Mouse (Mus musculus): ENCODE measurements around the gene Wfikkn2.

Wfikkn2 gene

GRCm38 (mm10) chr11:94261585-94262370 lies 16.0 kb upstream of the Wfikkn2 start:
- no peak for DNase-seq

- no peak for DNase-seq
Observed at GRCm38 (mm10) chr11:94259814-94260213, 14.0 kb upstream of the Wfikkn2 start.

GRCm38 (mm10) chr11:94257987-94258386 lies 12.2 kb upstream of the Wfikkn2 start:
- DNase-seq: no peak

- DNase-seq: no peak
Observed at GRCm38 (mm10) chr11:94255733-94256132, 9.9 kb upstream of the Wfikkn2 start.

- DNase-seq: no peak
Observed at GRCm38 (mm10) chr11:94253691-94254090, 7.9 kb upstream of the Wfikkn2 start.

- DNase-seq: no peak
Observed at GRCm38 (mm10) chr11:94253156-94253555, 7.4 kb upstream of the Wfikkn2 start.

GRCm38 (mm10) chr11:94246789-94247061 lies 920 bp upstream of the Wfikkn2 start:
- DNase-seq: no peak

GRCm38 (mm10) chr11:94244385-94244784 lies 1.4 kb downstream of the Wfikkn2 start:
- DNase-seq: no peak

- DNase-seq: peak; percentile 46
Observed at GRCm38 (mm10) chr11:94243422-94244180, 2.2 kb downstream of the Wfikkn2 start.

- DNase-seq: peak; percentile 33
Observed at GRCm38 (mm10) chr11:94242760-94243421, 2.9 kb downstream of the Wfikkn2 start.

GRCm38 (mm10) chr11:94239706-94240105 lies 6.1 kb downstream of the Wfikkn2 start:
- DNase-seq: no peak

GRCm38 (mm10) chr11:94238786-94239185 lies 7.0 kb downstream of the Wfikkn2 start:
- DNase-seq: no peak

GRCm38 (mm10) chr11:94236074-94236473 lies 9.7 kb downstream of the Wfikkn2 start:
- peak; percentile 63 for DNase-seq

GRCm38 (mm10) chr11:94234857-94235256 lies 10.9 kb downstream of the Wfikkn2 start:
- DNase-seq: no peak

GRCm38 (mm10) chr11:94234380-94234779 lies 11.4 kb downstream of the Wfikkn2 start:
- DNase-seq: no peak

GRCm38 (mm10) chr11:94233405-94233804 lies 12.4 kb downstream of the Wfikkn2 start:
- no peak for DNase-seq

GRCm38 (mm10) chr11:94231821-94232552 lies 13.8 kb downstream of the Wfikkn2 start:
- DNase-seq: no peak

- no peak for DNase-seq
Observed at GRCm38 (mm10) chr11:94230244-94230643, 15.6 kb downstream of the Wfikkn2 start.

GRCm38 (mm10) chr11:94229207-94229960 lies 16.4 kb downstream of the Wfikkn2 start:
- no peak for DNase-seq

GRCm38 (mm10) chr11:94228416-94228815 lies 17.4 kb downstream of the Wfikkn2 start:
- no peak for DNase-seq

- DNase-seq: peak; percentile 38
Observed at GRCm38 (mm10) chr11:94225985-94226384, 19.8 kb downstream of the Wfikkn2 start.

- no peak for DNase-seq
Observed at GRCm38 (mm10) chr11:94223531-94223930, 22.3 kb downstream of the Wfikkn2 start.

All from thymus, postnatal 4 days (tissue).